Mouse (Mus musculus): ENCODE results near the gene Phactr3. TPM values are rescaled to one million over a fixed set of nuclear protein-coding genes. Genes with fewer than 3 reads are reported as not detected.

Gene Phactr3
- total RNA-seq, 2 experiments from 2014 or later: 146 to 149 TPM

DNA sequence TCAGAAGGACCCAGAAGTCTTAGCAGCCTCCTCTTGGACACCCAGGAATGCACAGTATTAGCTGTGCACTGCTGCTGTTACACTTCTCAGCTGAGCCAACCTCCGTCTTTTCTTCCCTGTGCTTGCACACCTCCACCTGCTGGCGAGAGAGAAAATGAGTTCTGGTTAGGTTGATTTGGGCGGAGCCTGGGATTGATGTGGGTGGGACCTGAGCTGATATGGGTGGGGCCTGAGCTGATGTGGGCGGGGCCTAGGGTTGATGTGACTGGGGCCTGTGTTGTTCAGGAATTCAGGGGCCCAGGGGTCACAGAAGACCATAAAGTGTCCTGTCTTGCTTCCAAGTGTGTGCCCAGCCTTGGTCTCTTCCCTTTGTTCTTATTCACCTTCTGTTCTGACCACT lies 128.0 kb downstream of the Phactr3 start:
- DNase-seq (ENCODE audit: low spot score in 2 of 2): no peak

DNA sequence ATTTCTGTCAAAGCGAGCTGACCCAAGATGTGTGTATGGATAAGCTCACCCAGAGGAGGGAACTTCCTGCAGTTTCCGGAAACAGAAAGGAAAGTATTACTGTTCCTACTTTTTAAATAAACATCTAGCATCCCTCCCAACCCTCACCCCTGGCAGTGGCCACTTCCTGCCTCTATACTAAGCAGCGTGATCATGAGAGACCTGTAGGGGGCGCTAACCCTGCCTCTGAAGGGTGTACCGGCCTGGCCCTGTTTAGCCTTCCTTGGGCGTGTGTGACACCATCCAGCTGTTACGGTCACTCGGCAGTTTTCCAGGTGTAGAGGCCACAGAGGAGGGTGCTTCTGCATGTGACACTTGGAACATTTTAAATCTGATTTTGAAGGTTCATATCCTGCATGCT lies 128.5 kb downstream of the Phactr3 start:
- DNase-seq (ENCODE audit: low spot score in 2 of 2): no peak

DNA sequence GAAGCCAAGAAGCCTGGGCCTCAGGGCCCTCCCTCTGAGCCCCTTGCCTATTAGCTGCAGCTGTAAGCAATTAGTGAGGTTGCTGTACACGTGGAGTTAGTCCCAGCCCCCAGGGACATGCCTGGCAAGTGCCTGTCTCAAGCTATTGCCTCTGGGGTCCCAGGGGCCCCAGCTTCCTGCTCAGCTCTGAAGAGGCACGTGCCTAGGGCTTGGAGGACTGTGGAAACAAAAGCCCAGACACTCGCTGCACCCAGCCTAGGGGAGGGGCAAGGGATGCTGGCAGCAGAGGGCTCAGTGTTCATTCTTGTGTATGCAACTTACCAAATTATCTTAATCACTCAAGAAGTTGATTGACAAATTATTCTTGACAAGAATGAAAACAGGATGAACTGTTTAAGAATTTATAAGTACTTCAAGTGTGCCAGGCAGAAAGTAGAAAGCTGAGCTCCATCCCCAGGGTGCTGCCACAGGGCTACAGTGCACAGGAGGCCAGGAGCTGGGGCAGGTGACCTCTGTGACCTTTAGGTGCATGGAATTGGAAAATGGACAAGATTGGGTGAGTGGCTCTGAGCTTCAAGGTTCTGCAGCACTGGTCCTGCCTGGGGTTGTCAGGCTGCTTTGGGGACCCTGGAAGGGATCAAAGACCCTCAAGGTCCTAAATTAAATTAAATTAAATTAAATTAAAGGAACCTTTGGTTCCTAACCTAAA lies 138.5 kb downstream of the Phactr3 start:
- DNase-seq (ENCODE audit: low spot score in 2 of 2): no peak

DNA sequence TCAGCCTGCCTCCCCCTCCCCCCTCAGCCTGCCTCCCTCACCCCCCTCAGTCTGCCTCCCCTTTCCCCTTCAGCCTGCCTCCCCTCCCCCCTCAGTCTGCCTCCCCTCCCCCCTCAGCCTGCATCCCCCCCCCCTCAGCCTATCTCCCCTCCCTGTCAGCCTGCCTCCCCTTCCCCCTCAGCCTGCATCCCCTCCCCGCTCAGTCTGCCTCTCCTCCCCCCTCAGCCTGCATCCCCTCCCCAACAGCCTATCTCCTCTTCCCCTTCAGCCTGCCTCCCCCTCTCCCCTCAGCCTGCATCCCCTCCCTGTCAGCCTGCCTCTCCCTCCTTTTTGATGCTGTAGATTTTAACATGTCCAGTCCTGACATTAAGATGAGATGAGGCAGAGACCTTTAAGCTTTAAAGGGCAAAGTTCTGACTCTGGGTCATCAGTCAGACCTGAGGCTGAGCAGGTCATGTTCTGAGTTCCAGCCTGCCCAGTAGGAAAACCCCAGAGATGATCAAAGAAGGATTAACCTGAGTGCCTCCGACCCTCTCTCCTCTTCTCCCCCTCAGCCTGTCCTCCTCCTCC lies 139.3 kb downstream of the Phactr3 start:
- no peak for DNase-seq (ENCODE audit: low spot score in 2 of 2)

DNA sequence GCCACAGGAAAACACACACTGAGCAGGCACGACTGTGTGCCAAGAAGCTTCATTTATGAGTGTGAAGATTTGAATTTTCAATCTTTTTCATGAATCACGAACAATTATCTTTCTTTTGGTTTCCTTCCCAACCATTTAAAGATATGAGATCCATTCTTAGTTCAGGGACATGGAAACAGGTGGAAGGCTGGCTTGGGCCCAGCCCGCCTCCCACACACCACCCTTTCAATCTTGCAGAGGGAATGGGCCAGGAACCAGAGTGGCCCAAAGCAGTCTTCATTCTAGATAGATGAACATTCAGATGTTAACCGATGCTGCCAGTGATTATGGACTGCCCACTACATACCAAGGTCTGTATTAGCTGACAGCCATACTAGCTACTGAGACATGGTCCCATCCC lies 144.3 kb downstream of the Phactr3 start:
- peak in 1 of 2 experiments; percentile 54 for DNase-seq (ENCODE audit: low spot score in 2 of 2)

DNA sequence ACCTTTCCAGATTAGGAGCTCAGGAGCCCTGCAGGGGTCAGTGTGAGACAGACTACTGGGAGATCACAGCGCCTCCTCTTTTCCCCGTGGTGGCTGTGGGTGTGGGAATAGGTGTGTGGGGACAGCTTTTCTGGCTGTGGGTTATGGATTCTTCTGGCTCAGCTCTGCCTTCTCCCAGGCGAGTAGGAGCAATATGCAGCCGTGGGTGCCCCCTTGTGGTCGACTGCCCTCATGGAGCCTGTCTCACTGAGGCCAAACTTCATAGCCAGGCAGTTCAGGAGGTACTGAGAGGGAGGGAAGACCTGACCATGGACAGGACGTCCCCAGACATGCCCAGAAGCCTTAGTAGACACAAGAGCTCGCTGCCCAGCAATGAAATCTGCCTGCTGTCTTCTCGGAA lies 145.6 kb downstream of the Phactr3 start:
- DNase-seq (ENCODE audit: low spot score in 2 of 2): peak; percentile 86 to 96

DNA sequence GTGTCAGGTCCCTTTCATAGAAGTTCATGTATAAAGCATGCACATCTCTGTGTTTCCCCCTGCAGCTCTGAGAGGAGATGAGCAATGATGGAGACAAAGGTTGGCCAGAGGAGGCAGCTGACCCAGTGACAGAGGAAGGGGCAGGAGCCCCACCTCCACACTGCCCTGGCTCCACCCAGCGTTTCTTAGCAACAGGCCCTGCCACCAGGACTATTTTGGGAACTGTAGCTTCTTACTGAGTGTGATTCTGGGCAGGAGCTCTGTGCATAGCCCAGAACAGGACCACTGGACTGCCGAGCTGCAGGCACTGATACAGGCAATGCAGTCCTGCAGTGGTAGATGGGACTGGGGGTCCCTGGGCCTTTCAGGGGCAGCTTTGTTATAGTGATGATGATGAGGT lies 146.7 kb downstream of the Phactr3 start:
- DNase-seq (ENCODE audit: low spot score in 2 of 2): peak in 1 of 2 experiments; percentile 52

DNA sequence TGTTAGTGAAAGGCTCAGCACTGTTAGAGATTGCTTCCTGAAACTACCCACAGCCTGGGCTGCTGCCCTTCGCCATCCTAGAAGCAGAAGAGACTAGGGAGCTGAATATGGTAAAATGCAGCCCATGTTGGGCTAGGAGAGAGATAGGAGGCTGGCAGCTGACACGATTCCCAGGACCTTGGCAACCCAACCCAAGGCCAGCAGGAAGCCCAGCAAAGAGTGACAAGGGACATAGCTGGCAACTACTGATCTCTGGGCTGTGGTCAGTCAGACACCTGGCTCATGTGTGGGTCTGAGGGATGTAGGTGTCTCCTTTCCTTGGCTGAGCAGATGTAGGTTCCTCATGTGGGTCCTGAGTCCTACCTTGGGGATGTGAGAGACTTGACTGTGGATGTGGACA lies 152.0 kb downstream of the Phactr3 start:
- no peak for DNase-seq (ENCODE audit: low spot score in 2 of 2)

DNA sequence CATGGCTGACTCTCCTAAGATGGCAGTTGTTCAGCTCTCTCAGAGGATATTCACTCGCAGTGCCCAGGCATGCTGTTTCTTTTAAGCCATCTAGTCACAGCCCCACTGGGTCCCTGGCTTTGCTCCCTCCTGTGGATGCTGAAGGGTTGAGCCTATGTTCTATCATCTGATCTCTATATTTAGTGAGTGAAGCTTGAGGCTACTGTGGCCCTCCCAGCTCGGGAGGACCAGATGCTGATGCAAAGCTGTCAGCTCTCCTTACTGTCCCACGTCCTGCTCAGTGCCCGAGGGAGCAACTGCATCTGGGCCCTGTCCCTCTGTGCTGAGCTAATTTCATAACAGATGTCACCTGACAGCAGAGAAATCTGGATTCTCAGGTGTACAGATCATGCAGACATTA lies 153.6 kb downstream of the Phactr3 start:
- DNase-seq (ENCODE audit: low spot score in 2 of 2): no peak

DNA sequence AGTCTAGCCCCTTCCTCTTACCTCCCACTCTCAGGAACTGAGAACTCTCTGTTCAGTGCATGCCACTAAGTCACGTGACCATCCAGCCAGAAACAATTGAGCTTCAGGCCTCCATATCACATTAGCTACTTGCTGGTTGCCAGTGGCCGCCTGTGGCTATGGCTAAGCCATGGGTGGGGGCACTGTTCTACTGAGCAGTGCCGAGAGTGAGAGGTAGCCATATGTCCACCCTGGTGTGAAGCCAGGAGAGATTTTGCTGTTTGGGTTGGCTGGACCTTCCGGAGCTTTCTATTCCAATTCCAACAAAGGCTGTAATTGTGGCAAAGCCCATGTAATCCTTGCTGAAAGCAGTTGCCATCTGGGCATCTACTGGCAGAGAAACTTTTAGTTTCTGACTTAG lies 155.4 kb downstream of the Phactr3 start:
- DNase-seq (ENCODE audit: low spot score in 2 of 2): no peak

DNA sequence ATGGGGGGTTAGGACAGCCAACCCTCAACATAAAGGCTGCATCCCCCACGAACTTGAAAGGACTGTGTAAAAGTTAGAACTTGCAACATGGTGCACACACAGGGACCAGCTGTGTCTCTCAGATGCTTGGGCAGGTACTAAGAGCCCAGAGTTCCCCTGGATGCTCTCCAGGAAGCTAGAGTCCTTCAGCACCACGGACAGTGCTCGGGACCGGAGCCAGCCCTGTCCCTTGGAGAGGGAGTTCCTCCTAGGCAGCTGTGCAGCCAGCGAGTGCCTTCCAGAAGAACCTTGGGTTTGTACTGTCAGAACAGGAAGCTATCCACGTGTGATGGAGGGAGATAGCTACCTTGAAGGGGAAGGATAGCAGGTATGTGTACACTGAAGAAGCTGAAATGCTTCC lies 158.4 kb downstream of the Phactr3 start:
- DNase-seq (ENCODE audit: low spot score in 2 of 2): no peak

DNA sequence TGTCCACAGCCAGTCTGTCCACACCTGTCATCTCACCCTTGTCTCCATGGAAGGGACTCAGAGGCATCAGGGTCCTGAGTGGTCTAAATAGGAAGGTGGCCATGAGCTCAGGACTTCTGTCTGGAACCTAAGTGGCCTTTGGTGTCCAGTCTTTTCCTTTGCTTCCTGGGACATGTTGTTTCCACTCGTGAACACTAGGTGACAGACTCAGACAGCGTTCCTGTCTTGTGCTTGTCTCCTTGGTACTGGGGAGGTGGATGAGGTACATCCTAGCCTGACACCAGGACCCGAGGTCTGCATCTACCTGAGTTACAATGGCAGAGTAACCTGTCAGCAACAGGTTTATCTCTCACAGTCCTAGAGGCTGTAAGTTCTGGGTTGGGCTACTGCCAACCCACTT lies 162.4 kb downstream of the Phactr3 start:
- DNase-seq (ENCODE audit: low spot score in 2 of 2): no peak

DNA sequence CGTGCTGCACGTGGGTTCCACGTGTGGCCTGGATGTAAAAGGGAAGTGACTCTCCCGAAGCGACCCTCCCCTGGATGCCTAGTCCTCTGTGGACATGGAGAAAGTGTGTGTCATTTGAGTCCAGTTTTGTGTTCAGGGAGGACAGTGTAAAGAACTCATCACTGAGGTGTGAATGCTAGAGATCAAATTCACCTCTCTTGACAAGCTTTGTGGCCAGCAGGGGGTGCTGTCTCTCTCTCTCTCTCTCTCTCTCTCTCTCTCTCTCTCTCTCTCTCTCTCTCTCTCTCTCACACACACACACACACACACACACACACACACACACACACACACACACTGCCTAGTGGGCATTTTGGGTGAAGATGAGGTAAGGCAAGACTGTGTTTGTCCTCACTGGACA lies 168.5 kb downstream of the Phactr3 start:
- peak in 1 of 2 experiments; percentile 76 for DNase-seq (ENCODE audit: low spot score in 2 of 2)

DNA sequence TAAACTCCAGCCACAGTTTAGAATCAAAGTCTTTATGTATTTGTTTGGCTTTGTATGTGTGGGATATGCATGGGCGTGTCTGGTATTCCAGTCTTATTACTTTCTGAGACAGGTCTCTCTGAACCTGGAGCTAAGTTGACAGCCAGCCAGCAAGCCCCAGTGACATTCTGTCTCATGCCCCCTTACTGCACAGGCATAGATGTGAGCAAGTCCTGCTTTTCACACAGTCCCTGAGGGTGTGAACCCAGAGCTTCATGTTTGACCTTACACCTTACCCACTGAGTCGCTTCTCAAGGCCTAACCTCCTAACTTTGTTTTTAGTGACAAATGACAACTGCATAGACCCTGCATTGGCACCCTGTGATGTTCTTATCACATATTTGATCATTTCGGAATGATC lies 169.9 kb downstream of the Phactr3 start:
- no peak for DNase-seq (ENCODE audit: low spot score in 2 of 2)

DNA sequence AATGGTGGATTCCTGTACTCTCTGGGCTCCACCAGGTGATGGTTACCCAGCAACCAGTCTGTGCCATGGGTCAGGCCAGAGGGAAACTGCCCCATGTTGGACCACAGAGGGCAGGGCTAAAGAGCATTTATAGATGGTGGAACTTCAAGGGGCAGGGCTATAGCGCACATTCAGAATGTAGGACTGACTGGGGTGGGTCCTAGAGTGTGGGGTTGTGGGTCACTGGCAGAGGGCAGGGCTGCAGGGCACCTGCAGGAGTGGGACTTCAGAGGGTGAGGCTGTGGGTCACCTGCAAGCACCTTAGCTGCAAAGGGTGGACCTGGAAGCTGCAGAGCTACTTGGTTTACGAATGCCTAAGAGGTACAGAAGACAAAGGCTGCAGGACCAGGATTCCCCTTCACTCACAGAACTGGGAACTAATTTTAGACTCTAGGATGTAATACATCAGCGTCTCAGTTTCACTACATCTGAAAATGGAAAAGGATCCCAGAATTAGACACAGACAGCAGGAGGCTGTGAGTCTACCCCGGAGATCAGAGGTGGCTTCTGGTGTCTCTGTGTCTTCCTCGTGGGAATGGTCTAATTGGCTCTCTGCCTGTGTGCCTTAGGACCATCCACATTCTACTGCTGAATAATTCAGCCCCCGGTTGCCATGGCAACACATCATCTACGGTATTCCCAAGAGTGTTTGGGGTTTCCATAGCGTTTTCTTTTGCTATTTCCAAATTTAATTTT lies 184.8 kb downstream of the Phactr3 start:
- DNase-seq (ENCODE audit: low spot score in 2 of 2): peak in 1 of 2 experiments; percentile 61

DNA sequence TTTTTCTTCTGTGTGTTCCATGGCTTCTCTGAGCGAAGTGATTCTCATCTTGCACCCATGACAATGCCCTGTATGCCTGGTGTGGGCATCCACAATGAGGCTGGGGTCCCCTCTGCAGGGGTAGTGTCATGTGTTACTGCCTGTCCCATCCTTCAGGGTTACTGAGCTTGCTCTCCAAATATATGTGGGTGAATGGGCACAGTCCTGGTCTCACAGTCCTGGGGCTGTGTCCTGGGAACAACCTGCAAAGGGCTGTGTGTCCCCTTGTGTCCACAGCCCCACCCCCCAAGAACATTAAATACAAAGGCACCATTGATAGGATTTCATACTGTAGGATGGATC lies 185.4 kb downstream of the Phactr3 start:
- DNase-seq (ENCODE audit: low spot score in 2 of 2): no peak

DNA sequence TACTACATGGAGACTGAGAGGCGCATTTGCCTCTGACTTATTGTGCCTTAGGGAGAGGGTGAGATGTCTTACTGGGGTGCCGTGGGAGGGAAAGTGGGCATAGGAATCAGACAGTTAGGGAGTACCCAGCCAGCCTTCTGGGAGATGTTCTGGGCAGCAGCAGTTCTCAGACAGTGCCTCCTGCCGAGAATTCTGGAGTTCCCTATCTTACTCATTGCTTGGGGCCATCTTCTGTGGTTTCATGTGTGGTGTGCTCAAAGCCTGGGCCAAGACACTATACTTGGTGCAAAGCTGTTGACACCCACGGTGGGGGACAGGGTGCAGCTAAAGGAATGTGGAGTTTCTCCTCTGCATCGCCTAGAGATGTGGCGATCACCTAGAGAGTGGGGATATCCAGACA lies 185.9 kb downstream of the Phactr3 start:
- no peak for DNase-seq (ENCODE audit: low spot score in 2 of 2)

DNA sequence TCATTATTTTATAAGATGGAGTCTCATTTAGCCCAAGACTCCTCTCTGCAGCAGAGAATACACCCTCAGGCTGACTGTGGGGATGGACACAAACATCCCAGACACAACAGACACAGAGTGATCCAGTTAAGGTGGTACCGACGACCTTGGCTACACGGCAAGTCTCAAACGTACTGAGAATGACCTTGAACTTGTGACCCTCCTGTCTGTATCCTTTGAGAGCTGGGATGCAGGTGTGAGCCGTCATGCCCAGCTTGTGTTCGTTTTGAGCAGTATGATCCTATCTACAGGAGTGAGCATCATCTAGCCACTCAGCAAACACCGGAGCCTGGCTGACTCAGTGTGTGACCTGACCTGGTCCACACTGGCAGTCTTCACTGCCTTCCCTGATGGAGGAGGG lies 194.8 kb downstream of the Phactr3 start:
- DNase-seq (ENCODE audit: low spot score in 2 of 2): no peak

DNA sequence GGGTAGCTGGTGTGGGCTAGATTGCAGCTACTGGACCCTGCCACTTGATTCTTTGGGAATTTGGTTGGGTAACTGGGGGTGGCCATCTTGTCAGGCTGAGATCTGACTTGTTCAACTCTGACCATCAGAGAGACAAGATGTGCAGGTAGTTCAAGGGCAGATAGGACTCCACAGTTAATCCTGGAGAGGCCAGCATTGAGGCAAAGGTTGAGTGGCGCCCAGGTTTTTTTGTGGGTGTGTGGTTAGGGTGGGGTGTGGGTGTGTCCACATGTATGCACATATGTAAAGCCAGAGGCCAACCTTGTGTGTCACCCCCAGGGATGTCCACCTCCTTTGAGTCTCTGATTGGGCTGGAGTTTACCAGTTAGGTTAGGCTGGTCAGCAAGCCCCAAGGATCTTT lies 197.5 kb downstream of the Phactr3 start:
- DNase-seq (ENCODE audit: low spot score in 2 of 2): no peak

DNA sequence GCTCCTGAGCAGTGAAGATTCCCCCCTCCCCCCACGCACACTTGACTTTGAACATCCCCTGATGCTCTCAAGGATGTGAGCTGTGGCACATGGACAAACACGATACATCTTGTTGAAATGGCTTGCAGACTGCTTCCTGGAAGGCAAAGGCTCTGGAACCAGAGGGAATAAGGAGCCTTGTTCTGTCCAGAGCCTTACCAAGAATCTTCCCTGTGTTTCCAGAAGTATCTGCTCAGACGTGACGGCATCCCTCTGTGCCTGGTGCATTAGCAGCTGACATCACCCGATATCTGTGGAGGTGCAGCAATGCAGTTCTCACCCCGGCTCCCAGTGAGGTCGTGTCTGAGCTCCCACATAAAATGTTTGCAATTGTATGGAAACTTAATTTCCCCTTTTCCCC lies 201.0 kb downstream of the Phactr3 start:
- DNase-seq (ENCODE audit: low spot score in 2 of 2): no peak

DNA sequence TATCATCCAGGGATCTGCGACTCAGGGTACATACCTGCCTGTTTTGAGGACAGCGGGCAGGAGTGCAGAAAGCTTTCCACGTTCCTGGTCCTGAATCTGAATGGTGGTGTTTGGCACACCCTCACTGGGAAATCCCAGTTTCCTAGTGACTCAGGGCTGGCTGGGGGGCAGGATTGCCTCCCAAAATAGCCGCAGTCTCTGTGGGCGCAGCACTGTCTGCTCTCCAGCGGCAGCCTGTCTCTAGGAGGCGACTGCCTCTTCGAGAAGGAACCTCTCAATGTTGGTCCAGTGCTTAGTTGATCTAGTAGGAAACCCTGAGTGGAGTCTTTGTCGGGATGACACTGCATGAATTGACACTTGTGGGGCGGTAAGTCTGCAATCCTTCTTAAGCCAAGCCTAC lies 202.5 kb downstream of the Phactr3 start:
- no peak for DNase-seq (ENCODE audit: low spot score in 2 of 2)

DNA sequence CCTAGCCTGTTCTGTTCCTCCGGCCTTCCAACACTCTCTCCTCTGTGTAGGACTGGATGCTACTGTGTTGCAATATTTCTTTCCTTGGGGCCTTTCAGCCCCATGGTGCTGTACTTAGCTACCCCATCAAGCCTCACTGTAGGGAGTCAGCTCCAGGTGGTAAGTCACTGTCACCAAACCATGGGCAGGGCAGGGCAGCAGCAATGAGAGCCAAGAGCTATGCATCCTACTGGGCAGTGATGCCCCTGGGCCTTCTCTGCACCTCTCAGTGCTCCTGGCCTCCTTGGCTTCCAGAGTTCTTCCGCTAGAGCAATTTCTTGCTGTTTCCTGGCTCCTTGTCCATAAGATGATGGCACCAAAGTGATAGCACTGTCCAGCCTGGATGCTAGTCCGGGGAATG lies 205.6 kb downstream of the Phactr3 start:
- no peak for DNase-seq (ENCODE audit: low spot score in 2 of 2)

DNA sequence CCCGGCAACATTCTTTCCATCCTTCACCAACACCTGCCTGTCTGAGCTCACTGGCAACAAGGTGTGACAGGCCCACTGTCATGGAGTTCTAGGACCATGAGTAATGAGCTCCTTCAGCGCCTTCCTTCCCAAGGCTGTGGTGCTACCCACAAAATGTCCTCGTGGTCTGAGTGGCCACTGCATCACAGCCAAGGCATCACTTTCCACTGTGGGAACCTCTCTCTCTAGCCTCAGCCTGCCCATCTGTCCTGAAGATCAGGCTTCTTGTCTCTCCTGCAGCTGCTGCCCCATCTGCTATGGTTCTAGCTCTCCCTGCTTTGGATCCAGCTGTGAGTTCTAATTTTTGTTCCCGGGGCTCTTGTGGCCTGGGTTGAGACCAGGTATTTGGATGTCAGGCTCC lies 206.0 kb downstream of the Phactr3 start:
- no peak for DNase-seq (ENCODE audit: low spot score in 2 of 2)
